ENCODE assay signal across 7 mouse cellular contexts in genomic region chr19:5424782-5425741, GRCm38 (mm10). TPM values are rescaled to one million over a fixed set of nuclear protein-coding genes. Genes with fewer than 3 reads are reported as not detected.
DNase-seq lines count a peak whose midpoint lies in the region; ATAC-seq lines count a peak whose summit lies in the region.

Drap1 (minus strand) TSS chr19:5424979.
AI837181 (plus strand) TSS chr19:5425144.

- peak; percentile 88 for ATAC-seq in embryonic facial prominence, embryonic 11.5 days (replicated peaks; ENCODE audit: insufficient number of reproducible peaks, low FRiP score, low TSS enrichment, low read depth)
- peak; percentile 88 for ATAC-seq in limb, embryonic 11.5 days (ENCODE audit: insufficient number of reproducible peaks, low FRiP score, low TSS enrichment, low read depth)
- peak; percentile 91 for ATAC-seq in midbrain, embryonic 14.5 days (ENCODE audit: low FRiP score, low TSS enrichment)

- H3K36me3 ChIP-seq in embryonic facial prominence, embryonic 11.5 days (replicated peaks; ENCODE audit: control insufficient read depth, insufficient read depth, low read depth, low read length): peaks cover 6% of the 10 kb centered on the region
- peaks cover 23% of the 10 kb centered on the region for H3K36me3 ChIP-seq in limb, embryonic 11.5 days (ENCODE audit: control insufficient read depth, insufficient read depth, low read length)
- H3K36me3 ChIP-seq in midbrain, embryonic 14.5 days (ENCODE audit: control insufficient read depth, insufficient read depth, low read length): peaks cover 54% of the 10 kb centered on the region

- peak within 1 kb of the TSS; percentile 86 for H3K27ac ChIP-seq in embryonic facial prominence, embryonic 11.5 days (replicated peaks; ENCODE audit: low read depth, low read length)
- peak within 1 kb of the TSS; percentile 83 for H3K27ac ChIP-seq in limb, embryonic 11.5 days (replicated peaks; ENCODE audit: low read depth, low read length)
- peak within 1 kb of the TSS; percentile 90 for H3K27ac ChIP-seq in midbrain, embryonic 14.5 days (replicated peaks; ENCODE audit: low read depth, low read length)

- under 1% methylated on average over 63 of the region's 87 CpGs for WGBS in embryonic facial prominence, embryonic 11.5 days
- WGBS in limb, embryonic 11.5 days: under 1% methylated on average over 67 of the region's 87 CpGs
- WGBS in midbrain, embryonic 14.5 days: under 1% methylated on average over 82 of the region's 87 CpGs

- H3K4me2 ChIP-seq in embryonic facial prominence, embryonic 11.5 days (ENCODE audit: low read depth, low read length): peak within 1 kb of the TSS; percentile 84
- peak within 1 kb of the TSS; percentile 87 for H3K4me2 ChIP-seq in limb, embryonic 11.5 days (ENCODE audit: low read depth, severe bottlenecking)
- H3K4me2 ChIP-seq in midbrain, embryonic 14.5 days (ENCODE audit: low read length): peak within 1 kb of the TSS; percentile 88

- peak; percentile 98 for DNase-seq in adrenal gland, postnatal 14 days
- DNase-seq in embryonic facial prominence, embryonic 11.5 days (ENCODE audit: low spot score): peak; percentile 97
- peak; percentile 99 for DNase-seq in heart, adult 11 months
- DNase-seq in kidney, adult 18-20 months: peak; percentile 93
- peak; percentile 99 for DNase-seq in limb, embryonic 11.5 days (ENCODE audit: low spot score)
- peak; percentile 99 for DNase-seq in midbrain, embryonic 14.5 days
- DNase-seq in spleen, adult 18-20 months: peak; percentile 90 to 95

- H3K9me3 ChIP-seq in embryonic facial prominence, embryonic 11.5 days (replicated peaks; ENCODE audit: control insufficient read depth, low read length): no peaks in the 10 kb centered on the region
- H3K9me3 ChIP-seq in limb, embryonic 11.5 days (ENCODE audit: control insufficient read depth, low read length): no peaks in the 10 kb centered on the region
- H3K9me3 ChIP-seq in midbrain, embryonic 14.5 days (ENCODE audit: control insufficient read depth, low read length): no peaks in the 10 kb centered on the region

- no peaks in the 10 kb centered on the region for H3K27me3 ChIP-seq in embryonic facial prominence, embryonic 11.5 days (ENCODE audit: control insufficient read depth, insufficient read depth, low read length)
- H3K27me3 ChIP-seq in limb, embryonic 11.5 days (ENCODE audit: control insufficient read depth, insufficient read depth, low read length): no peaks in the 10 kb centered on the region
- H3K27me3 ChIP-seq in midbrain, embryonic 14.5 days (ENCODE audit: control insufficient read depth, insufficient read depth, low read length): no peaks in the 10 kb centered on the region

- peak within 1 kb of the TSS; percentile 76 for H3K4me3 ChIP-seq in embryonic facial prominence, embryonic 11.5 days (ENCODE audit: low read depth, low read length)
- H3K4me3 ChIP-seq in limb, embryonic 11.5 days (ENCODE audit: low read depth, low read length): peak within 1 kb of the TSS; percentile 88
- H3K4me3 ChIP-seq in midbrain, embryonic 14.5 days (replicated peaks; ENCODE audit: low read depth, low read length): peak within 1 kb of the TSS; percentile 81

- H3K9ac ChIP-seq in embryonic facial prominence, embryonic 11.5 days (replicated peaks; ENCODE audit: low read length): peak within 1 kb of the TSS; percentile 94
- peak within 1 kb of the TSS; percentile 95 for H3K9ac ChIP-seq in limb, embryonic 11.5 days (ENCODE audit: low read length)
- peak within 1 kb of the TSS; percentile 90 for H3K9ac ChIP-seq in midbrain, embryonic 14.5 days (replicated peaks; ENCODE audit: low read length)

- peaks cover 13% of the 10 kb centered on the region for H3K4me1 ChIP-seq in embryonic facial prominence, embryonic 11.5 days (ENCODE audit: control insufficient read depth, insufficient read depth, low read length)
- peaks cover 19% of the 10 kb centered on the region for H3K4me1 ChIP-seq in limb, embryonic 11.5 days (ENCODE audit: control insufficient read depth, insufficient read depth, low read length)
- peaks cover 29% of the 10 kb centered on the region for H3K4me1 ChIP-seq in midbrain, embryonic 14.5 days (ENCODE audit: control insufficient read depth, insufficient read depth, low read length)

RNA-seq across cellular contexts. Expression of gene Drap1, which starts in this region (rescaled TPM):
- total RNA-seq in adrenal gland, postnatal 14 days (2021): 210 and 236 TPM in 2 replicates
- polyA plus RNA-seq in embryonic facial prominence, embryonic 11.5 days (2014; fragmentation: Nextera tagmentation; extraction: Ambion mirVana): 204 and 213 TPM in 2 replicates
- polyA plus RNA-seq in limb, embryonic 11.5 days (2014; fragmentation: Nextera tagmentation; extraction: Ambion mirVana): 216 and 243 TPM in 2 replicates
- polyA plus RNA-seq in midbrain, embryonic 14.5 days (2014; fragmentation: Nextera tagmentation; extraction: Ambion mirVana): 225 and 299 TPM in 2 replicates

RNA-seq across cellular contexts. Expression of gene AI837181, which starts in this region (rescaled TPM):
- total RNA-seq in adrenal gland, postnatal 14 days (2021): 36.8 and 45.1 TPM in 2 replicates
- 33.2 and 36.7 TPM in 2 replicates for polyA plus RNA-seq in embryonic facial prominence, embryonic 11.5 days (2014; fragmentation: Nextera tagmentation; extraction: Ambion mirVana)
- polyA plus RNA-seq in limb, embryonic 11.5 days (2014; fragmentation: Nextera tagmentation; extraction: Ambion mirVana): 43.8 and 47.7 TPM in 2 replicates
- polyA plus RNA-seq in midbrain, embryonic 14.5 days (2014; fragmentation: Nextera tagmentation; extraction: Ambion mirVana): 53.7 and 65.2 TPM in 2 replicates

Comparison
In these comparisons a context has a peak if more than half of its experiments do, and no peak if none do; other contexts are left out.
1. Peak in every context shown above with its lines: DNase-seq, ATAC-seq, H3K4me3 ChIP-seq and H3K27ac ChIP-seq.